ENCODE assay signal across 51 mouse cellular contexts in genomic region chr3:102955143-102955542, GRCm38 (mm10). TPM values are rescaled to one million over a fixed set of nuclear protein-coding genes. Genes with fewer than 3 reads are reported as not detected.
"Had no signal": no experiment of that assay in that cellular context is flagged by ENCODE, and none has a peak within 500 bp of the region (broad histone marks: within the 10 kb centered on the region; RNA-seq: fewer than 3 reads in every experiment).

No protein-coding gene starts in this region.

- H3K4me2 ChIP-seq: heart, embryonic 11.5 days; heart, embryonic 12.5 days; heart, embryonic 13.5 days; heart, embryonic 15.5 days; hindbrain, embryonic 12.5 days; hindbrain, embryonic 13.5 days; hindbrain, embryonic 14.5 days; hindbrain, embryonic 15.5 days; intestine, embryonic 15.5 days; kidney, embryonic 15.5 days had no signal

- DNase-seq: heart, postnatal 10 days; heart, postnatal 14 days; heart, postnatal 36 days; heart, postnatal 4 days; kidney, adult 11 months; kidney, adult 18-20 months; kidney, adult 2 months; kidney, adult 8-10 months; kidney, adult 9 months; kidney, postnatal 10 days; kidney, postnatal 14 days; kidney, postnatal 25 days; kidney, postnatal 36 days; kidney, postnatal 4 days; layer of hippocampus, adult 9-11 months; layer of hippocampus, postnatal 36 days had no signal

- H3K27ac ChIP-seq: heart, embryonic 10.5 days; heart, embryonic 13.5 days; heart, embryonic 15.5 days; hindbrain, embryonic 10.5 days; hindbrain, embryonic 12.5 days; hindbrain, embryonic 13.5 days; hindbrain, embryonic 14.5 days; hindbrain, embryonic 15.5 days; hindbrain, postnatal 0 days; intestine, embryonic 15.5 days; kidney, embryonic 15.5 days; kidney, postnatal 0 days; layer of hippocampus, adult 2 months had no signal

- ATAC-seq: hindbrain, embryonic 16.5 days; hindbrain, postnatal 0 days; inflammation-experienced regulatory T-cells, adult 6 months; intestine, embryonic 15.5 days; intestine, embryonic 16.5 days; intestine, postnatal 0 days had no signal

- H3K36me3 ChIP-seq: heart, embryonic 10.5 days; heart, embryonic 12.5 days; heart, embryonic 13.5 days; heart, embryonic 15.5 days; hindbrain, embryonic 10.5 days; hindbrain, embryonic 12.5 days; hindbrain, embryonic 13.5 days; hindbrain, embryonic 15.5 days; intestine, embryonic 15.5 days; kidney, embryonic 15.5 days had no signal

- H3K4me3 ChIP-seq: heart, embryonic 10.5 days; heart, embryonic 12.5 days; heart, embryonic 13.5 days; heart, embryonic 15.5 days; hindbrain, embryonic 10.5 days; hindbrain, embryonic 12.5 days; hindbrain, embryonic 13.5 days; hindbrain, embryonic 15.5 days; intestine, embryonic 15.5 days; kidney, embryonic 15.5 days; layer of hippocampus, adult 2 months had no signal

- H3K27me3 ChIP-seq: heart, embryonic 12.5 days; heart, embryonic 13.5 days; heart, embryonic 15.5 days; hindbrain, embryonic 12.5 days; hindbrain, embryonic 13.5 days; hindbrain, embryonic 15.5 days; intestine, embryonic 15.5 days; kidney, embryonic 15.5 days had no signal

- H3K9me3 ChIP-seq: heart, embryonic 10.5 days; heart, embryonic 12.5 days; heart, embryonic 13.5 days; heart, embryonic 15.5 days; hindbrain, embryonic 10.5 days; hindbrain, embryonic 12.5 days; hindbrain, embryonic 13.5 days; hindbrain, embryonic 15.5 days; intestine, embryonic 15.5 days; kidney, embryonic 15.5 days had no signal

- H3K9ac ChIP-seq: heart, embryonic 12.5 days; heart, embryonic 13.5 days; heart, embryonic 15.5 days; hindbrain, embryonic 12.5 days; hindbrain, embryonic 13.5 days; hindbrain, embryonic 14.5 days; hindbrain, embryonic 15.5 days; intestine, embryonic 15.5 days; kidney, embryonic 15.5 days had no signal

- H3K4me1 ChIP-seq: heart, embryonic 10.5 days; heart, embryonic 12.5 days; heart, embryonic 13.5 days; heart, embryonic 15.5 days; hindbrain, embryonic 10.5 days; hindbrain, embryonic 12.5 days; hindbrain, embryonic 13.5 days; hindbrain, embryonic 15.5 days; intestine, embryonic 15.5 days; kidney, embryonic 15.5 days had no signal

RNA-seq across cellular contexts. Expression of gene Nr1h5, which starts 8.8 kb away (rescaled TPM):
- total RNA-seq: heart, postnatal 10 days; heart, postnatal 25 days; heart, postnatal 36 days; heart, postnatal 4 days; hematopoietic stem cell, adult 5-6 weeks; hindbrain, postnatal 0 days; layer of hippocampus, adult 18-20 months; layer of hippocampus, adult 2 months; layer of hippocampus, adult 8-10 months; layer of hippocampus, postnatal 10 days; layer of hippocampus, postnatal 14 days; layer of hippocampus, postnatal 25 days; layer of hippocampus, postnatal 36 days; left cerebral cortex, adult 18-20 months had no signal
- polyA plus RNA-seq: heart, embryonic 14.5 days; hindbrain, embryonic 10.5 days; hindbrain, embryonic 11.5 days; hindbrain, embryonic 12.5 days; hindbrain, embryonic 15.5 days; hindbrain, postnatal 0 days; inflammation-experienced regulatory T-cells, adult 6 months; intestine, embryonic 14.5 days; intestine, postnatal 0 days; kidney, embryonic 14.5 days; kidney, postnatal 0 days; large intestine, adult 2 months had no signal

RNA-seq across cellular contexts. Expression of gene Sycp1, which starts 19.2 kb away (rescaled TPM):
- total RNA-seq: heart, postnatal 14 days; heart, postnatal 25 days; heart, postnatal 36 days; heart, postnatal 4 days; hematopoietic stem cell, adult 5-6 weeks; hindbrain, postnatal 0 days; layer of hippocampus, adult 18-20 months; layer of hippocampus, adult 2 months; layer of hippocampus, adult 8-10 months; layer of hippocampus, postnatal 10 days; layer of hippocampus, postnatal 14 days; layer of hippocampus, postnatal 25 days; layer of hippocampus, postnatal 36 days; left cerebral cortex, adult 18-20 months had no signal
- polyA plus RNA-seq: heart, embryonic 10.5 days; heart, embryonic 11.5 days; heart, embryonic 12.5 days; heart, embryonic 13.5 days; heart, embryonic 14.5 days; heart, embryonic 15.5 days; heart, embryonic 16.5 days; heart, postnatal 0 days; hindbrain, embryonic 10.5 days; hindbrain, embryonic 12.5 days; hindbrain, embryonic 13.5 days; hindbrain, embryonic 14.5 days; hindbrain, embryonic 15.5 days; hindbrain, embryonic 16.5 days; hindbrain, postnatal 0 days; inflammation-experienced regulatory T-cells, adult 6 months; intestine, embryonic 14.5 days; intestine, embryonic 15.5 days; intestine, embryonic 16.5 days; intestine, postnatal 0 days; kidney, adult 2 months; kidney, embryonic 14.5 days; kidney, embryonic 15.5 days; kidney, embryonic 16.5 days; kidney, postnatal 0 days; large intestine, adult 2 months had no signal
